Mouse (Mus musculus) hindbrain, embryonic 11.5 days (tissue): Measurements from ENCODE around the gene Adra2a. TPM values are rescaled to one million over a fixed set of nuclear protein-coding genes. Genes with fewer than 3 reads are reported as not detected.
A peak's percentile ranks its signal among the peaks of the same experiment; 100 is the strongest.

Experiments used
- ATAC-seq: fragments of 200-750 bp; cut with Nextera tagmentation; 2 replicates; pipeline ENCODE4 v1.8.0; 2017; ENCODE audit warnings: mild to moderate bottlenecking, moderate TSS enrichment, moderate library complexity; ENCODE audit not compliant: low FRiP score
- DNase-seq: peaks from one replicate; pipeline ENCODE4 v3.0.0-alpha.2; 2015; ENCODE audit warnings: low spot score
- H3K27ac ChIP-seq: fragments of 300-500 bp; sonication (generic); 2 replicates; pipeline ENCODE4 v1.5.1; 2014; ENCODE audit warnings: mild to moderate bottlenecking, low read depth, low read length
- H3K27me3 ChIP-seq: fragments of 300-500 bp; sonication (generic); 2 replicates; pipeline ENCODE4 v1.6.1; 2014; ENCODE audit warnings: mild to moderate bottlenecking, low read length, moderate library complexity, mixed read lengths; ENCODE audit not compliant: control insufficient read depth, insufficient read depth
- H3K36me3 ChIP-seq: fragments of 300-500 bp; sonication (generic); 2 replicates; pipeline ENCODE4 v1.6.1; 2014; ENCODE audit warnings: mild to moderate bottlenecking, low read length, moderate library complexity, mixed read lengths; ENCODE audit not compliant: control insufficient read depth, insufficient read depth
- H3K4me1 ChIP-seq: fragments of 300-500 bp; sonication (generic); replicated peaks from 2 replicates; pipeline ENCODE4 v1.6.1; 2014; ENCODE audit warnings: low read length, mixed read lengths; ENCODE audit not compliant: control insufficient read depth, insufficient read depth
- H3K4me2 ChIP-seq: fragments of 300-500 bp; sonication (generic); replicated peaks from 2 replicates; pipeline ENCODE4 v1.6.1; 2014; ENCODE audit warnings: mild to moderate bottlenecking, low read depth, low read length
- H3K4me3 ChIP-seq: fragments of 300-500 bp; sonication (generic); 2 replicates; pipeline ENCODE4 v1.5.1; 2014; ENCODE audit warnings: low read depth, low read length
- H3K9ac ChIP-seq: fragments of 300-500 bp; sonication (generic); 2 replicates; pipeline ENCODE4 v1.6.1; 2014; ENCODE audit warnings: low read depth, low read length
- H3K9me3 ChIP-seq: fragments of 300-500 bp; sonication (generic); 2 replicates; pipeline ENCODE4 v1.6.1; 2016; ENCODE audit warnings: low read length; ENCODE audit not compliant: control insufficient read depth
- WGBS: fragments of 180-500 bp; shearing (Covaris S2); extraction: QIAGEN DNeasy Blood & Tissue Kit; methylation state at CpG from one replicate; pipeline ENCODE4 v1.1.7; 2014; 5-methylcytosine and 5-hydroxymethylcytosine counted together
- polyA plus RNA-seq: library from polyadenylated mRNA; unstranded; fragments of >200 nt; fragmentation: Nextera tagmentation; extraction: Ambion mirVana; gene quantifications from 2 replicates; pipeline ENCODE4 v1.2.1, GENCODE M21; 2014

Gene Adra2a
- polyA plus RNA-seq: 1.9 and 2.5 TPM in 2 replicates

DNA sequence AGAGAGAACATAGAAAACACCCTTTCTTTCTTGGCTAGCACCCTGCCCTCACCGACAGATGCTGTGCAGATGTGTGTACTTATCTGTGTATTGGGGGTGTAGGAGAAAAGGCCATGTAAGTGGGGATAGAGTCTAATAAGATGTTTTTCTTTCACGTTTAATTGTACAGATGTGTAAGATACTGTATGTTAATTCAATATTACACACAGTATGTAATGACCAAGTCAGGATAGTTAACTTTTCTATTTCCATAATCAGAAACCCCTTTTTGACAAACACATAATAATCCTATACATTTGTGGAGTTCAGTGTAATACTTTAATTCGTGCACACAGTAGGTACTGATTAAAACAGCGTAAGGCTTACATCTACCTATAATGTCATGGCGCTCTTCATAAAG, at the start of gene Adra2a:
Adra2a (plus strand) TSS at position 301 of the 400 bp plus-strand sequence.
- H3K36me3 ChIP-seq: no peaks in the 10 kb centered on the region
- no peaks in the 10 kb centered on the region for H3K9me3 ChIP-seq
- peaks cover 33% of the 10 kb centered on the region for H3K27me3 ChIP-seq
- H3K9ac ChIP-seq: peak within 1 kb of the TSS; percentile 72
- H3K4me3 ChIP-seq: peak within 1 kb of the TSS; percentile 56
- 77% methylated on average over 5 of the region's 5 CpGs for WGBS
- H3K27ac ChIP-seq: no peak within 1 kb of the TSS
- H3K4me2 ChIP-seq: peak within 1 kb of the TSS; percentile 100
- DNase-seq (no peak), ATAC-seq (no peak)
- H3K4me1 ChIP-seq: peaks cover 6% of the 10 kb centered on the region; the same call in 1 of the 2 replicates

DNA sequence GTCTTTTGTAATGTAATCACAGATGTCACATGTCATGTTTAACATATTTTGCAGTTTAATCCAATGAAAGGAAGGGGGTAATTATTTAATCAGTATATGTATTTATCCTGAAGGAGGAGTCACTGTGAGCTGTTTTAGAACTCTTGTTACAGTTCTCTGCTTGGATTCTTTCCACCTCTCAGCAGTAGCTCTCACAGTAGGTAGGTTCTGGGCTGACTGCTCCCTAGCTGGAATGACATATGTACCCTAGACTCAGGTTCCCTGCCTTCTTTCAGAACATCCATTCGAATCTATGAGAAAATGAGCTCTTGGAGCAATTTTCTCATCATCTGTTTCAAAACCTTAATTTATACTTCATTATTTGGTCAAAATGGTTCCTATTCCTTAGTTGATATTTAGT, 49.7 kb upstream of the Adra2a start:
- no peak for DNase-seq
- Histone ChIP-seq H3K27me3 (no peaks in the 10 kb centered on the region), H3K27ac (no peak overlapping the region), H3K9me3 (no peaks in the 10 kb centered on the region), H3K36me3 (no peaks in the 10 kb centered on the region), H3K9ac (no peak overlapping the region), H3K4me2 (no peak overlapping the region), H3K4me3 (no peak overlapping the region), H3K4me1 (no peaks in the 10 kb centered on the region)
- no peak for ATAC-seq
- 81% methylated on average over 1 of the region's 1 CpGs for WGBS

DNA sequence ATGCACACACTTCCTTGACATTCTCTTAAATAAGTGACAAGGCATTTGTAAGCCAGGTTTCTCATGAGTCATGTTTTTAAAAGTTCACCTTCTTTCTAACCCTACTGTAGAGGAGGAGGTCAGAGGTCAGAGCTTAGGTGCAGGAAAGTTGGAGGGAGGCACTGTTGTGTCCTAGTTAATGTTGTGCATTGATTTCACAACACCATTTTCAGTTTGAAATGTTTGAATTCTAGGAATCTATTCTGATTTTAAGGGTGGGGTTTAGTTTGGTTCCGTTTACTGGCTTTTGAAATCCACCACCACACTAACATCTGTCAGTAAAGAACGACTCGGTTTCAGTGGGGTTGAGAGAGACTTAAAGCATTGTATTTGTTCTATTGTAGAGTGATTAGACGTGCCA, 33.0 kb upstream of the Adra2a start:
- no peak overlapping the region for H3K4me2 ChIP-seq
- ATAC-seq: no peak
- H3K27ac ChIP-seq: 0 out of 2 replicates have a peak overlapping the region, but pooled peaks have one; percentile 36
- no peaks in the 10 kb centered on the region for H3K9me3 ChIP-seq
- no peak overlapping the region for H3K9ac ChIP-seq
- no peaks in the 10 kb centered on the region for H3K4me1 ChIP-seq
- no peak overlapping the region for H3K4me3 ChIP-seq
- 57% methylated on average over 4 of the region's 4 CpGs for WGBS
- DNase-seq: no peak
- no peaks in the 10 kb centered on the region for H3K36me3 ChIP-seq
- no peaks in the 10 kb centered on the region for H3K27me3 ChIP-seq

DNA sequence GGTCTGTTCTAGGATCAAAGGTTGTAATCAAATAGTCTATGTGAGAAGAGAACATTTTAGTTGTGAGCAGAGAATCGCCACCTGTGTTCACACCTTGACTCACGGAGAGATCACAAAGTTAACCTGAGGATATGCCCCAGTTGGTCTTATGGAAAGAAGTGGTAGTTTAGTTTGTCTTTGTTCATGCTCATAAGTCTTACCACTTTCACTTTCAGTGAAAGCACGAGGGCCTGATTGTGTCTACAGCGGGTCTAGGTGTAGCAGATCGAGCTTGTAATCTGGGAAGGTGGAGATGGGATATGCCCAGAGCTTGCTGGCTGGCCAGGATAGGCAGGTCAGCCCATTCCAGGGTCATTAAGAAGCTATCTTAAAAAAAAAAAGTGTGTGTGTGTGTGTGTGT, 29.0 kb upstream of the Adra2a start:
- WGBS: 97% methylated on average over 5 of the region's 5 CpGs
- no peaks in the 10 kb centered on the region for H3K27me3 ChIP-seq
- DNase-seq: no peak

DNA sequence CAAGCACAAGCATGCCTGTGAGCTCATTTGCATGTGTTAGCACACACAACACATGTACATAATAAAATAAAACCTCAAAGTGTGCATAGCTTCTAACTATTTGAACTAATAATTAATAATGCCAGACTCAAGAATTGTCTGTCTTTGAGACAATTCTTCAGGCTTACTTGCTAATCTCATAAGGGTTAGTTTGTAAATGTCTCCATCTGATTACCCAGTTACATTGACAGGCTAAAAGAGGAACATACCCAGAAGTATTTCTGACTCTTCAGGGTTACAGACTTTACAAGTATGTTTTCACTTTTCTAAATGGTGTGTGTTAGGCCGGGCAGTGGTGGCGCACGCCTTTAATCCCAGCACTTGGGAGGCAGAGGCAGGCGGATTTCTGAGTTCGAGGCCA, 28.4 kb upstream of the Adra2a start:
- H3K27me3 ChIP-seq: no peaks in the 10 kb centered on the region
- DNase-seq (no peak), ATAC-seq (no peak)
- H3K36me3 ChIP-seq: no peaks in the 10 kb centered on the region
- H3K9me3 ChIP-seq: no peaks in the 10 kb centered on the region
- 96% methylated on average over 5 of the region's 5 CpGs for WGBS
- H3K27ac ChIP-seq: no peak overlapping the region
- no peak overlapping the region for H3K4me2 ChIP-seq
- no peaks in the 10 kb centered on the region for H3K4me1 ChIP-seq
- no peak overlapping the region for H3K4me3 ChIP-seq
- H3K9ac ChIP-seq: no peak overlapping the region

More for the DNA sequence above, 29.0 kb upstream of the Adra2a start:
- H3K9ac ChIP-seq: no peak overlapping the region
- H3K9me3 ChIP-seq: no peaks in the 10 kb centered on the region
- H3K4me1 ChIP-seq: no peaks in the 10 kb centered on the region
- no peak for ATAC-seq
- H3K36me3 ChIP-seq: no peaks in the 10 kb centered on the region
- no peak overlapping the region for H3K4me3 ChIP-seq
- no peak overlapping the region for H3K27ac ChIP-seq
- no peak overlapping the region for H3K4me2 ChIP-seq

DNA sequence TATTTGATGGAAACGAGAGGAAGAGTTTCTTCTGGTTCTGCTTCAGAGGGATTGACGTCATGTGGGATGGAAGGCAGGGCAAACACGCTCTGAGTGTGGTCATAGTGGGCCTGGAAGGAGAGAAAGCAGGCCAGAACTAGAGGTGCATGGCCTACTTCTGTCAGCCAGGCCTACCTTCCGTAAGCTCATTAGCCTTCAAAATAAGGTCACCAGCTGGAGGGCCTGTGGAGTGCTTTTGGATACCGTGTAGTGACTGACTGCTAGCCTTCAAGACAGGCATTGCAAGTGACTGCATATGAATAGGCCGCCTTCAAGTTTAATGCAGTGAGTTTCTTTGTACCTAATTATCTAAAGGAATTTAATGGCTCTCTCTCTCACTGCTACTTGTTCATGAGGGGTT, 8.9 kb upstream of the Adra2a start:
- 83% methylated on average over 6 of the region's 6 CpGs for WGBS
- DNase-seq (no peak), ATAC-seq (no peak)
- Histone ChIP-seq H3K36me3 (no peaks in the 10 kb centered on the region), H3K9ac (no peak overlapping the region), H3K4me1 (no peaks in the 10 kb centered on the region), H3K9me3 (no peaks in the 10 kb centered on the region), H3K4me2 (no peak overlapping the region), H3K27ac (no peak overlapping the region), H3K27me3 (no peaks in the 10 kb centered on the region), H3K4me3 (no peak overlapping the region)

DNA sequence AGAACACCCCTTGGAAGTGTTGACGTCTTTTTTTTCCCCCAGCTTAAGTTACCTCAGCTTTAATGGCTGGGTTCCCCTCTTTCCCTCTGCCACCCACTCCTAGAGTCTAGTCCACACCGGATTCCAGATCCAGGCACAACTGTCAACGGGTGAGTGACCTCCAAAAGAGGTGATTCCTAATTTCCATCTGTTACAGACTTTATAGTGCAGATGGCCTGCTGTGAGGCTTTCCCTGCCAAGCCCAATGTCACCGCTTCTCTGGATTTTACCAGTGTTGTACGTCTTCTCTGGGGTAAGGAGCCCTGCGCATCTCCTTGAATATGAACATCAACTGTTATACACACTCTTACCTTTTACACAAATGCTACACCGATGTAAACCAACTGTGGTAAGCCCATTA, 4.5 kb upstream of the Adra2a start:
- Histone ChIP-seq H3K4me3 (no peak overlapping the region), H3K4me2 (no peak overlapping the region), H3K27ac (no peak overlapping the region), H3K4me1 (no peaks in the 10 kb centered on the region), H3K9ac (no peak overlapping the region), H3K36me3 (no peaks in the 10 kb centered on the region), H3K9me3 (no peaks in the 10 kb centered on the region), H3K27me3 (no peaks in the 10 kb centered on the region)
- WGBS: 72% methylated on average over 7 of the region's 7 CpGs
- no peak for ATAC-seq
- DNase-seq: no peak

DNA sequence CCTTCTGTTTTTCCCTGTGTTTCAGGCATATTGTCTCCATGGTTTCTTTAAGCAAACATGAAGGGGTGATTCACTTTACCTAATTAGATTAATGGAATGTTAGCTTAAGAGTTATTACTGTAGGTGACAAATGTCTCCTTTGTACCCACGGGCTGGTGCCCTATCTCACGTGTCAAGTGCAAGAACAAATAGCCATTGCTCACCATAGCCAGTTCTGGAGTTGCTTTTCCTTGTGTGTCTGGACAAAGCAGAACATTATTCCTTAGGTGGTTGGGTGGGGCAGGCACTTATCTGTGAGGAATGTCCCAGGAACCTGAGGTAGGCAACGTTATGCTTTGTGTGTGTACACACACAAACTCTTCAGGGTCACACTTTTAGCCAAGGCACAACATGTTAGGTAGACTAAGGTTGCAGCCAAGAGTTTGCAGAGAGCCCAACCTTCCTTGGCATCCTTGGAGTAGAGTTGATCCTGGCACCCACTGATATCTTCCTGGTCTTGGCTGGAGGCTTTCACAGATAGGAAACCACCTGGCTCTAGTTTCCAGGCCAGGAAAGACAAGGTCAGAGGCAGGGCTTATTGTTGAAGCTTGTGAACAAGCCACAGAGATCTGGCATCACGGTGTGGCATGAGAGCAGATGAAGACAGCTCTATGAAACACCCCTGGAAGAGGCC, 3.5 kb upstream of the Adra2a start:
- peaks cover 2% of the 10 kb centered on the region; the same call in 1 of the 2 replicates for H3K27me3 ChIP-seq
- no peak overlapping the region for H3K27ac ChIP-seq
- no peaks in the 10 kb centered on the region for H3K9me3 ChIP-seq
- no peak overlapping the region for H3K9ac ChIP-seq
- no peak for DNase-seq
- H3K36me3 ChIP-seq: no peaks in the 10 kb centered on the region
- WGBS: 65% methylated on average over 4 of the region's 4 CpGs
- no peaks in the 10 kb centered on the region for H3K4me1 ChIP-seq
- no peak overlapping the region for H3K4me2 ChIP-seq
- no peak overlapping the region for H3K4me3 ChIP-seq
- no peak for ATAC-seq

DNA sequence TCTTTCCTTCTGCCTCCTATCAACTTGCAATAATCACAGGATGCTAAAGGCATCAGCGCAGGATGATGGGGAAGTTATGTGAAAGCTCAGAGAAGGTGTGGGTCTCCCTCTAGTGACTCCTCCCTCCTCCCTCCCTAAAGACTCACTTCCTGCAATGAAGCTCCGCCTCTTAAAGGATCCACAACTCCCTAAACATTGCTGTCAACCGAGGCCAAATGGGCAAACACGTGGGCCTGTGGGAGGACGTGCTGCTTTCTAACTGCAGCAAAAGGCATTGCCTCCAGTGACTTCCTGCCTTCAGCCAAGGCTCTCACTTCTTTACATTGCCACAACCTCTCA, 3.0 kb upstream of the Adra2a start:
- Histone ChIP-seq H3K36me3 (no peaks in the 10 kb centered on the region), H3K9ac (no peak overlapping the region), H3K4me1 (peaks cover 3% of the 10 kb centered on the region; the same call in 1 of the 2 replicates), H3K27ac (no peak overlapping the region), H3K4me2 (no peak overlapping the region), H3K4me3 (no peak overlapping the region), H3K27me3 (peaks cover 6% of the 10 kb centered on the region), H3K9me3 (no peaks in the 10 kb centered on the region)
- peak; percentile 11 for DNase-seq
- 43% methylated on average over 5 of the region's 5 CpGs for WGBS
- no peak for ATAC-seq
